Mouse (Mus musculus) liver, postnatal 0 days (tissue): ENCODE results near the gene Mrgprd.

Experiments used
- CTCF ChIP-seq: sonication (generic); IDR thresholded peaks from 2 replicates; pipeline ENCODE4 v1.5.1; 2016; ENCODE audit warnings: antibody characterized with exemption, low read depth
- EP300 ChIP-seq: IDR thresholded peaks from 2 replicates; pipeline ENCODE4 v1.6.1; 2016; ENCODE audit warnings: antibody characterized with exemption, low read depth, mild to moderate bottlenecking

DNA sequence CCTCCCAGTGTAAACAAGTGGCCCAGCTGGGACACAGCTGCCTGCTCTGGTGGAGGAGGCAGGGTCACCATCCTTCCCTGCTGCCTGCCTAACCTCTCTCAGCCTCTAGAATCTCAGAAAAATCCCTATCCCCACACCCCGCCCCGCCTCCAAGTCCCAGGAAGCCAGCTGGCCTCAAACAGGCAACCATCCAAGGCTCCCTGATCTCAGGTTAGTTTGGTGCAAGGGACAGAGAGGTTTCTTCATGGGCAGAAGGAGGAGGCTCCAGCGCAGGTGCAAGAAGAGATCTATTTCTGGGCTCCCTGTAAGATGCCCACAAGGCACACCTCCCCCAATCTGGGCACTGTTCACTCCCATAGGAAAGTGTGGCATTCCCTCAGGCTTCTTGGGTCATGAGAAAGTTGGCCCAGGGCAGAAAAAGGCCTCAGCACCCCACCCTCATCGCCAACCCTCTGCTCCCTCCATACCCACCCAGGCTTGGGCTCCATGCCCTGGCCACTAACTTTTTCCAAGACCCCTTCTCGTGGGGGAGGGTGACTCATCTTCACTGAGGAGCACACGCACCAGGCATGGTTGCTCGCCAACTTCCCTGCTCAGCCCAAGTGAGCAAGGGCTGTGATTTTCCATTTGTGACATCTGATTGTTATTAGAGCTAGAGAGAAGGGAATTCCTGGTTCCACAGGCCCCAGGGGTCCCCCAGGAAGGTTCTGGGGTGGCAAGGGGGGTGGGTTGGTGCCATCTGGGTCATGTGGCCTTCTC is 14.9 kb upstream of the Mrgprd start:
- no peak for TF ChIP-seq CTCF
- TF ChIP-seq EP300, result no peak
